Mouse (Mus musculus) CH12F3 (cell line): ENCODE data around the gene Pstk.
"Not testable (repeated sequence)": the region's sequence is repeated elsewhere in the genome, so short reads cannot be mapped to it uniquely, and the experiment has no call there.

Experiments
- in situ Hi-C: fragments of 300-500 bp; cut with MboI; formaldehyde crosslinking; loops from 2 replicates; pipeline ENCODE4 v1.14.3; 2020; ENCODE audit warnings: low sequenced_read_pairs

The Pstk gene

GRCm38 (mm10) chr7:131411221-131411940 is 40.4 kb downstream of the Pstk start:
- in situ Hi-C loops, result no loop called here

DNA sequence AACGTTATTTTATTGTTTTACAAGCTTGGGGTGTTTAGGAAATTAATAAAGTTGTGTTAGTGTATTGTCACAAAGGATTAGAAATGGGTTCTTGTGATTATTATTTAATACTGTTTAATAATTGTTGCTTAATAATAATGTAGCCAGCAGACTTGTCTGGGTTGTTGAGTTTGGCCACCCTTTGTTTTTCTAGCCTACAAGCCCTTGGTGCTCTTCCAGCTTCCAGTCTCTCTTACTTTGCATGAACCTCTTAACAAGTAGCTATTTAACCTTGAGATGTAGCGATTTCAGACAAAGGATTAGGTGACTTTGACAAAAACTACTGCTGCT is 41.0 kb downstream of the Pstk start:
- in situ Hi-C loops, result no loop called here

- in situ Hi-C loops, result not testable (repeated sequence)
Measured at GRCm38 (mm10) chr7:131416742-131417141, 45.8 kb downstream of the Pstk start.

- in situ Hi-C loops, result no loop called here
Measured at GRCm38 (mm10) chr7:131417605-131418004, 46.7 kb downstream of the Pstk start.

DNA sequence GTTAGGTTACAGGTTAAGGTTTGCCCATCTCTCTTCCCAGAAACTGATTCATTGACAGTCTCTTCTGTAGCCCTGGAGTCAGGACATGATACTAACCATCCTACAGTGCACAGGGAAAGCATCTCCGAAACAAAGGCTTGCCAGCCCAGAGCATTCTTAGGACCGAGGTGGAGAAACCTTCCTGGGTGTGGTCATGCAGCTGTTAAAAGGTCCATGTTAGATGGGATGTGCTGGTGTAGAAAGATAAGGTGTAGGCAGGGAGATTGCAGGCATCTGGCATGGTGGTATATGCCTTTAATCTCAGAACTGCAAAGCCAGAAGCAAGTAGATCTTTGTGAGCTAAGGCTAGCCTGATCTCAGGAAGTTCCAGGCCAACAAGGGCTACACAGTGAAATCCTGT is 54.0 kb downstream of the Pstk start:
- in situ Hi-C loops, result no loop called here

- in situ Hi-C loops, result no loop called here
Measured at GRCm38 (mm10) chr7:131427331-131427730, 56.4 kb downstream of the Pstk start.

DNA sequence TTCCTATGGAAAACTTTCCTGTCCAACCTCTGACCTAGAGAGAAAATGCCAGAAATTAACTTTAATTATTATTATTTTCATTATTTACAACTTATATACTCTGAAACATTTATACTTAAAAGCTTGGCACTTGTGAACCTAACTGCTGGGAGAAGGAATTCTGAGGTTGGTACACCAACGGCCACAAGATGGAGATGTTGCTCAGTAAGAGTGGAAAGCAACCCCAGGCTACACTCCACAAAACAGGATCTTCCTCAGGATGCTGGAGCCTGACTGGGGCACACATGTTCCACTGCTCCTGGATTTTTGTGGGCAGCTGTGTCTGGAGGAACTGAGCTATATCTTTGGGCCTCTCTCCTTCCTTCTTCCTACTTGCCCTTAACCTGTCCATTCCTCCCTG is 61.3 kb downstream of the Pstk start:
- in situ Hi-C loops, result loop anchor here (10.0 kb wide), 1 partner anchor 453 kb away; no protein-coding TSS in a partner anchor

GRCm38 (mm10) chr7:131434276-131434675 is 63.3 kb downstream of the Pstk start:
- in situ Hi-C loops, result loop anchor here (10.0 kb wide), 1 partner anchor 451 kb away; no protein-coding TSS in a partner anchor

DNA sequence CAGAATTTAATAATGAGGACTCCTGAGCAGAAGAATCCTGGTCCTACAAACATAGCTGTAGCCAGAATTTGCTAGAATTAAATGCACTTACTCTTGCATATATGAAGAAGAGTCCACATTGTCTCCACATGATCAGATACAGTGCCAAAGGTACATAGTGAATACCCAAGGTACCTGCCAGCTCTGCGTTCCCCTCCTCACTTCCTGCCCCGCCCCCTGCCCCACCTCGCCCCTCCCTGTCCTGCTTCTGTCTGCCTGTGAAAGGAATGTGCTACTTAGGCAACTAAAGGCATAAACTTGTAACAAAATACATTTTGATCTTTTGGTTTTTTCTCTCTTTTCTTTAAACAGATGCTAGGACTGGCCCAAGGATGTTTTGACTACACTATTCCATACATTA is 66.1 kb downstream of the Pstk start:
- in situ Hi-C loops, result loop anchor here (10.0 kb wide), 1 partner anchor 448 kb away; no protein-coding TSS in a partner anchor
